Mouse (Mus musculus): ENCODE data around the gene Snrpb2. TPM values are rescaled to one million over a fixed set of nuclear protein-coding genes. Genes with fewer than 3 reads are reported as not detected.

Snrpb2 gene
- total RNA-seq, 1 experiment from 2014 or later: 116 TPM

GRCm38 (mm10) chr2:143081693-143082092 is 18.9 kb downstream of the Snrpb2 start:
- ATAC-seq (replicated peaks in 1 of 2; ENCODE audit: insufficient read depth in 1 of 2, low FRiP score in 2 of 2, low TSS enrichment in 1 of 2, low read depth in 1 of 2, poor library complexity in 2 of 2, severe bottlenecking in 2 of 2): peak; percentile 44 to 51; a peak in 3 of 4 replicates

- ATAC-seq (replicated peaks in 1 of 2; ENCODE audit: insufficient read depth in 1 of 2, low FRiP score in 2 of 2, low TSS enrichment in 1 of 2, low read depth in 1 of 2, poor library complexity in 2 of 2, severe bottlenecking in 2 of 2): no peak; a peak in 1 of 4 replicates
Measured at GRCm38 (mm10) chr2:143084852-143085397, 22.1 kb downstream of the Snrpb2 start.

GRCm38 (mm10) chr2:143089866-143090265 is 27.0 kb downstream of the Snrpb2 start:
- ATAC-seq (replicated peaks in 1 of 2; ENCODE audit: insufficient read depth in 1 of 2, low FRiP score in 2 of 2, low TSS enrichment in 1 of 2, low read depth in 1 of 2, poor library complexity in 2 of 2, severe bottlenecking in 2 of 2): no peak

- peak; percentile 70 to 74 for ATAC-seq (replicated peaks in 1 of 2; ENCODE audit: insufficient read depth in 1 of 2, low FRiP score in 2 of 2, low TSS enrichment in 1 of 2, low read depth in 1 of 2, poor library complexity in 2 of 2, severe bottlenecking in 2 of 2)
Measured at GRCm38 (mm10) chr2:143093726-143094125, 30.9 kb downstream of the Snrpb2 start.

- no peak for ATAC-seq (replicated peaks in 1 of 2; ENCODE audit: insufficient read depth in 1 of 2, low FRiP score in 2 of 2, low TSS enrichment in 1 of 2, low read depth in 1 of 2, poor library complexity in 2 of 2, severe bottlenecking in 2 of 2)
Measured at GRCm38 (mm10) chr2:143094761-143095160, 31.9 kb downstream of the Snrpb2 start.

GRCm38 (mm10) chr2:143097170-143097569 is 34.3 kb downstream of the Snrpb2 start:
- no peak for ATAC-seq (replicated peaks in 1 of 2; ENCODE audit: insufficient read depth in 1 of 2, low FRiP score in 2 of 2, low TSS enrichment in 1 of 2, low read depth in 1 of 2, poor library complexity in 2 of 2, severe bottlenecking in 2 of 2)

- ATAC-seq (replicated peaks in 1 of 2; ENCODE audit: insufficient read depth in 1 of 2, low FRiP score in 2 of 2, low TSS enrichment in 1 of 2, low read depth in 1 of 2, poor library complexity in 2 of 2, severe bottlenecking in 2 of 2): peak in 1 of 2 experiments; percentile 42; a peak in 1 of 4 replicates
Measured at GRCm38 (mm10) chr2:143113859-143114258, 51.0 kb downstream of the Snrpb2 start.

GRCm38 (mm10) chr2:143114716-143115115 is 51.9 kb downstream of the Snrpb2 start:
- no peak for ATAC-seq (replicated peaks in 1 of 2; ENCODE audit: insufficient read depth in 1 of 2, low FRiP score in 2 of 2, low TSS enrichment in 1 of 2, low read depth in 1 of 2, poor library complexity in 2 of 2, severe bottlenecking in 2 of 2)

- ATAC-seq (replicated peaks in 1 of 2; ENCODE audit: insufficient read depth in 1 of 2, low FRiP score in 2 of 2, low TSS enrichment in 1 of 2, low read depth in 1 of 2, poor library complexity in 2 of 2, severe bottlenecking in 2 of 2): no peak
Measured at GRCm38 (mm10) chr2:143117453-143117852, 54.6 kb downstream of the Snrpb2 start.

- no peak for ATAC-seq (replicated peaks in 1 of 2; ENCODE audit: insufficient read depth in 1 of 2, low FRiP score in 2 of 2, low TSS enrichment in 1 of 2, low read depth in 1 of 2, poor library complexity in 2 of 2, severe bottlenecking in 2 of 2)
Measured at GRCm38 (mm10) chr2:143118221-143118620, 55.4 kb downstream of the Snrpb2 start.

Other genes starting within 250 kb of the Snrpb2 start
- 34.2 and 35.2 TPM in 2 replicates for gene Kif16b, start 161.5 kb upstream of the Snrpb2 start, total RNA-seq (2017)
- not detected in 2 replicates for gene Otor, start 15.4 kb downstream of the Snrpb2 start, total RNA-seq (2017)